Mouse (Mus musculus) embryonic facial prominence, embryonic 14.5 days (tissue): ENCODE measurements around the gene Tnfrsf8. TPM values are rescaled to one million over a fixed set of nuclear protein-coding genes. Genes with fewer than 3 reads are reported as not detected.

Experiments
- ATAC-seq: fragments of 200-750 bp; cut with Nextera tagmentation; 2 replicates; pipeline ENCODE4 v1.8.0; 2017; ENCODE audit warnings: low read depth, moderate number of reproducible peaks, moderate TSS enrichment
- DNase-seq: peaks from one replicate; pipeline ENCODE4 v3.0.0-alpha.2; 2015; ENCODE audit warnings: low spot score
- H3K27ac ChIP-seq: fragments of 300-500 bp; sonication (generic); replicated peaks from 2 replicates; pipeline ENCODE4 v1.5.1; 2014; ENCODE audit warnings: low read depth, mild to moderate bottlenecking, low read length, moderate library complexity
- H3K27me3 ChIP-seq: fragments of 300-500 bp; sonication (generic); replicated peaks from 2 replicates; pipeline ENCODE4 v1.6.1; 2014; ENCODE audit warnings: low read length; ENCODE audit not compliant: control insufficient read depth, insufficient read depth
- H3K36me3 ChIP-seq: fragments of 300-500 bp; sonication (generic); 2 replicates; pipeline ENCODE4 v1.6.1; 2014; ENCODE audit warnings: low read length, mixed read lengths; ENCODE audit not compliant: control insufficient read depth, insufficient read depth
- H3K4me1 ChIP-seq: fragments of 300-500 bp; sonication (generic); 2 replicates; pipeline ENCODE4 v1.6.1; 2014; ENCODE audit warnings: antibody characterized with exemption, low read length; ENCODE audit not compliant: control insufficient read depth, insufficient read depth
- H3K4me2 ChIP-seq: fragments of 300-500 bp; sonication (generic); 2 replicates; pipeline ENCODE4 v1.6.1; 2014; ENCODE audit warnings: low read depth, mild to moderate bottlenecking, low read length, moderate library complexity, mixed read lengths
- H3K4me3 ChIP-seq: fragments of 300-500 bp; sonication (generic); 2 replicates; pipeline ENCODE4 v1.5.1; 2014; ENCODE audit warnings: low read depth, mild to moderate bottlenecking, low read length
- H3K9ac ChIP-seq: fragments of 300-500 bp; sonication (generic); 2 replicates; pipeline ENCODE4 v1.6.1; 2014; ENCODE audit warnings: low read depth, mild to moderate bottlenecking, low read length, moderate library complexity, mixed read lengths
- H3K9me3 ChIP-seq: fragments of 300-500 bp; sonication (generic); 2 replicates; pipeline ENCODE4 v1.6.1; 2016; ENCODE audit warnings: low read length; ENCODE audit not compliant: control insufficient read depth
- WGBS: fragments of 180-500 bp; shearing (Covaris S2); extraction: QIAGEN DNeasy Blood & Tissue Kit; methylation state at CpG from one replicate; pipeline ENCODE4 v1.1.7; 2014; 5-methylcytosine and 5-hydroxymethylcytosine counted together
- polyA plus RNA-seq: library from polyadenylated mRNA; unstranded; fragments of >200 nt; fragmentation: Nextera tagmentation; extraction: Ambion mirVana; gene quantifications from 2 replicates; pipeline ENCODE4 v1.2.1, GENCODE M21; 2014

Gene Tnfrsf8
- polyA plus RNA-seq, 1 experiment from 2014 or later, result 0.18 TPM

- DNase-seq, result no peak
- no peak for ATAC-seq
- no peaks in the 10 kb centered on the region for H3K36me3 ChIP-seq
- no peak overlapping the region for H3K4me3 ChIP-seq
- no peaks in the 10 kb centered on the region for H3K27me3 ChIP-seq
- no peaks in the 10 kb centered on the region for H3K9me3 ChIP-seq
- no peak overlapping the region for H3K27ac ChIP-seq
- H3K4me1 ChIP-seq, result no peaks in the 10 kb centered on the region
- WGBS, result 78% methylated on average over 9 of the region's 9 CpGs
- H3K9ac ChIP-seq, result no peak overlapping the region
- H3K4me2 ChIP-seq, result no peak overlapping the region
Observed at GRCm38 (mm10) chr4:145337906-145338858, 23.2 kb upstream of the Tnfrsf8 start.

- no peak for DNase-seq
- no peak for ATAC-seq
Observed at GRCm38 (mm10) chr4:145336587-145336986, 21.6 kb upstream of the Tnfrsf8 start.

GRCm38 (mm10) chr4:145336019-145336418 is 21.1 kb upstream of the Tnfrsf8 start:
- 80% methylated on average over 1 of the region's 1 CpGs for WGBS
- ATAC-seq, result no peak

More at GRCm38 (mm10) chr4:145336587-145336986, 21.6 kb upstream of the Tnfrsf8 start:
- Histone ChIP-seq H3K4me3 (no peak overlapping the region), H3K9ac (no peak overlapping the region), H3K27ac (no peak overlapping the region), H3K9me3 (no peaks in the 10 kb centered on the region), H3K4me2 (no peak overlapping the region), H3K4me1 (no peaks in the 10 kb centered on the region), H3K36me3 (no peaks in the 10 kb centered on the region), H3K27me3 (no peaks in the 10 kb centered on the region)
- 70% methylated on average over 5 of the region's 5 CpGs for WGBS

GRCm38 (mm10) chr4:145323631-145324030 is 8.7 kb upstream of the Tnfrsf8 start:
- no peak overlapping the region for H3K4me3 ChIP-seq

More at GRCm38 (mm10) chr4:145336019-145336418, 21.1 kb upstream of the Tnfrsf8 start:
- Histone ChIP-seq H3K4me2 (no peak overlapping the region), H3K4me1 (no peaks in the 10 kb centered on the region), H3K4me3 (no peak overlapping the region), H3K9ac (no peak overlapping the region), H3K9me3 (no peaks in the 10 kb centered on the region), H3K27ac (no peak overlapping the region), H3K27me3 (no peaks in the 10 kb centered on the region), H3K36me3 (no peaks in the 10 kb centered on the region)
- no peak for DNase-seq

GRCm38 (mm10) chr4:145322995-145323627 is 8.1 kb upstream of the Tnfrsf8 start:
- no peaks in the 10 kb centered on the region for H3K36me3 ChIP-seq
- DNase-seq (no peak), ATAC-seq (no peak)
- H3K27ac ChIP-seq, result no peak overlapping the region
- H3K9ac ChIP-seq, result no peak overlapping the region
- no peak overlapping the region for H3K4me2 ChIP-seq
- 70% methylated on average over 8 of the region's 8 CpGs for WGBS
- no peaks in the 10 kb centered on the region for H3K27me3 ChIP-seq
- no peak overlapping the region for H3K4me3 ChIP-seq
- no peaks in the 10 kb centered on the region for H3K9me3 ChIP-seq
- no peaks in the 10 kb centered on the region for H3K4me1 ChIP-seq

More at GRCm38 (mm10) chr4:145323631-145324030, 8.7 kb upstream of the Tnfrsf8 start:
- Histone ChIP-seq H3K9me3 (no peaks in the 10 kb centered on the region), H3K9ac (no peak overlapping the region), H3K4me2 (no peak overlapping the region), H3K27ac (no peak overlapping the region), H3K36me3 (no peaks in the 10 kb centered on the region), H3K27me3 (no peaks in the 10 kb centered on the region), H3K4me1 (no peaks in the 10 kb centered on the region)
- no peak for ATAC-seq
- WGBS, result 67% methylated on average over 3 of the region's 3 CpGs
- DNase-seq, result no peak

GRCm38 (mm10) chr4:145322211-145322610 is 7.2 kb upstream of the Tnfrsf8 start:
- Histone ChIP-seq H3K9me3 (no peaks in the 10 kb centered on the region), H3K27ac (no peak overlapping the region), H3K4me2 (no peak overlapping the region), H3K4me3 (no peak overlapping the region), H3K36me3 (no peaks in the 10 kb centered on the region), H3K4me1 (no peaks in the 10 kb centered on the region), H3K9ac (no peak overlapping the region), H3K27me3 (no peaks in the 10 kb centered on the region)
- DNase-seq (no peak), ATAC-seq (no peak)
- WGBS, result 85% methylated on average over 5 of the region's 5 CpGs

- Histone ChIP-seq H3K4me1 (no peaks in the 10 kb centered on the region), H3K4me2 (no peak overlapping the region), H3K9me3 (no peaks in the 10 kb centered on the region), H3K9ac (no peak overlapping the region), H3K36me3 (no peaks in the 10 kb centered on the region), H3K27ac (no peak overlapping the region), H3K27me3 (0 out of 2 replicates have a peak, but pooled peaks cover under 1% of the 10 kb centered on the region), H3K4me3 (no peak overlapping the region)
- ATAC-seq (no peak), DNase-seq (no peak)
- 76% methylated on average over 4 of the region's 4 CpGs for WGBS
Observed at GRCm38 (mm10) chr4:145320624-145321023, 5.7 kb upstream of the Tnfrsf8 start.

GRCm38 (mm10) chr4:145319274-145320226 is 4.6 kb upstream of the Tnfrsf8 start:
- WGBS, result 68% methylated on average over 4 of the region's 4 CpGs
- peak; percentile 43 for DNase-seq

More at GRCm38 (mm10) chr4:145319274-145320226, 4.6 kb upstream of the Tnfrsf8 start:
- Histone ChIP-seq H3K4me1 (no peaks in the 10 kb centered on the region), H3K4me3 (no peak overlapping the region), H3K27me3 (peaks cover 11% of the 10 kb centered on the region; the same call in 1 of the 2 replicates), H3K9ac (no peak overlapping the region), H3K4me2 (no peak overlapping the region), H3K27ac (no peak overlapping the region), H3K9me3 (no peaks in the 10 kb centered on the region), H3K36me3 (no peaks in the 10 kb centered on the region)
- ATAC-seq, result no peak
